Mouse (Mus musculus) heart, embryonic 14.5 days (tissue): Measurements from ENCODE around the gene Serinc3. TPM values are rescaled to one million over a fixed set of nuclear protein-coding genes. Genes with fewer than 3 reads are reported as not detected.
A peak's percentile ranks its signal among the peaks of the same experiment; 100 is the strongest.

Experiments used
- ATAC-seq: fragments of 200-750 bp; cut with Nextera tagmentation; 2 replicates; pipeline ENCODE4 v1.8.0; 2017; ENCODE audit warnings: low read depth, moderate TSS enrichment; ENCODE audit not compliant: insufficient number of reproducible peaks, insufficient read depth, low FRiP score
- H3K27ac ChIP-seq, 2 experiments: fragments of 200-500 bp in 1 of 2; fragments of 300-500 bp in 1 of 2; sonication (generic) in 1 of 2; replicated peaks in 1 of 2; 2 replicates each; pipeline ENCODE4 v1.5.1; 2012 to 2014; ENCODE audit warnings: low read depth in 2 of 2, low read length in 2 of 2, control low read depth in 1 of 2, mild to moderate bottlenecking in 1 of 2, mixed read lengths in 1 of 2; ENCODE audit not compliant: control insufficient read depth in 1 of 2, insufficient read depth in 1 of 2
- H3K27me3 ChIP-seq: fragments of 300-500 bp; sonication (generic); 2 replicates; pipeline ENCODE4 v1.6.1; 2014; ENCODE audit warnings: mild to moderate bottlenecking, low read length, control low read depth; ENCODE audit not compliant: control insufficient read depth, insufficient read depth
- H3K36me3 ChIP-seq: fragments of 300-500 bp; sonication (generic); 2 replicates; pipeline ENCODE4 v1.6.1; 2014; ENCODE audit warnings: mild to moderate bottlenecking, control low read depth, low read length, mixed read lengths; ENCODE audit not compliant: control insufficient read depth, insufficient read depth
- H3K4me1 ChIP-seq, 2 experiments: fragments of 200-500 bp in 1 of 2; fragments of 300-500 bp in 1 of 2; sonication (generic) in 1 of 2; 2 replicates each; pipeline ENCODE4 v1.6.1; 2012 to 2014; ENCODE audit warnings: low read length in 2 of 2, control low read depth in 1 of 2, mixed read lengths in 1 of 2; ENCODE audit not compliant: control insufficient read depth in 2 of 2, insufficient read depth in 2 of 2
- H3K4me2 ChIP-seq: fragments of 300-500 bp; sonication (generic); 2 replicates; pipeline ENCODE4 v1.6.1; 2014; ENCODE audit warnings: mild to moderate bottlenecking, low read length
- H3K4me3 ChIP-seq, 2 experiments: fragments of 200-500 bp in 1 of 2; fragments of 300-500 bp in 1 of 2; sonication (generic) in 1 of 2; 2 replicates each; pipeline ENCODE4 v1.5.1; 2012 to 2014; ENCODE audit warnings: low read length in 2 of 2, mild to moderate bottlenecking in 2 of 2, control low read depth in 1 of 2, low read depth in 1 of 2, moderate library complexity in 1 of 2; ENCODE audit not compliant: control insufficient read depth in 1 of 2, insufficient read depth in 1 of 2
- H3K9ac ChIP-seq: fragments of 300-500 bp; sonication (generic); 2 replicates; pipeline ENCODE4 v1.6.1; 2014; ENCODE audit warnings: mild to moderate bottlenecking, low read length
- H3K9me3 ChIP-seq: fragments of 300-500 bp; sonication (generic); 2 replicates; pipeline ENCODE4 v1.6.1; 2016; ENCODE audit warnings: low read length, control low read depth; ENCODE audit not compliant: control insufficient read depth
- WGBS: fragments of 180-500 bp; shearing (Covaris S2); extraction: QIAGEN DNeasy Blood & Tissue Kit; methylation state at CpG from one replicate; pipeline ENCODE4 v1.1.7; 2014; 5-methylcytosine and 5-hydroxymethylcytosine counted together
- polyA plus RNA-seq: library from polyadenylated mRNA; unstranded; fragments of >200 nt; fragmentation: Nextera tagmentation; extraction: Ambion mirVana; gene quantifications from 2 replicates; pipeline ENCODE4 v1.2.1, GENCODE M21; 2014

Serinc3 gene
- polyA plus RNA-seq, 1 experiment from 2014 or later: 79.0 TPM

DNA sequence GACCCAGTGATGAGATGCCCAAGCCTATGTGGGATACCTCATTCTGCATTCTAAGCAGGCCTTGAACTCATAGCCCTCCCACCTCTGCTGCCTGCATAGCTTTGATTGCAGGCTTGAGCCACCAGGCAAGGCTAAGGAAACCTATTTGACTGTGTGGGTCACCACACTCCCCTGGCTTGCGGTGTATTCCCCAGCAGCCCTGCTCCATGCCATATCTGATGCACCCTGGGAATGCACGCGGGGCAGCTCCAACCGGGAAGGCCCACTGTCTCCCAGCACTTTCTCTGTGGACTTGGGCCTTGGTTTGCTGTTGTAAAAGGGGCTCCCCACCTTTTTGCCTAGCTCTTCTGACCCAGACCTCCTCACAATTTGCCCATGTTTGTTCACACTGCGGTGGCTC is 31.7 kb downstream of the Serinc3 start:
- no peak overlapping the region for H3K9ac ChIP-seq
- H3K27ac ChIP-seq: no peak overlapping the region
- no peak for ATAC-seq
- H3K4me1 ChIP-seq: peaks cover 0 to under 1% of the 10 kb centered on the region in 2 experiments; a peak in 1 of 4 replicates
- H3K4me2 ChIP-seq: no peak overlapping the region
- no peak overlapping the region for H3K4me3 ChIP-seq
- no peaks in the 10 kb centered on the region for H3K9me3 ChIP-seq
- H3K27me3 ChIP-seq: no peaks in the 10 kb centered on the region
- WGBS: 87% methylated on average over 5 of the region's 5 CpGs
- H3K36me3 ChIP-seq: peaks cover 84% of the 10 kb centered on the region

DNA sequence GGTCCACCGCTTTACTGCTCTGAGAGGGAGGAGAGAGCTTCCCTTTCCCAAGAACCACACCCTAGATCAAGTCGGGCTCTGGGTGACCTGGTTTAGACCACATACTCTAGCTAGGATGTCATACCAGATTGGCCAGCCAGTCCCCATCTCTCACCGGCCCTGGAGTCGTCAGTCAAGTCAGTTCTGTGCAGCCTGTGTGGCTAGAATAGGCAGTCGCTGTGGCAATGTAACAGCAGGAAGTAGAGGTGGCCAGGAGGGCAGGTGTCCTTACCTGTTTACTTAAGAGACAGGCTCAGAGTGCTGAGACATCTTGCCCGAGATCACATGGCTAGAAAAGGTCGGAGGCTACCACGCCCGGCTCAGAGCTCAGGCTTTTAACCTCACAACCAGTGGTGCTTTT is 33.8 kb downstream of the Serinc3 start:
- WGBS: 80% methylated on average over 9 of the region's 9 CpGs
- peaks cover 5 to 6% of the 10 kb centered on the region in 2 experiments; a peak in 3 of 4 replicates for H3K4me1 ChIP-seq
- H3K27ac ChIP-seq: no peak overlapping the region
- ATAC-seq: no peak
- no peak overlapping the region for H3K4me3 ChIP-seq
- no peak overlapping the region for H3K4me2 ChIP-seq
- H3K9ac ChIP-seq: no peak overlapping the region
- H3K27me3 ChIP-seq: no peaks in the 10 kb centered on the region
- H3K36me3 ChIP-seq: peaks cover 74% of the 10 kb centered on the region
- H3K9me3 ChIP-seq: no peaks in the 10 kb centered on the region

DNA sequence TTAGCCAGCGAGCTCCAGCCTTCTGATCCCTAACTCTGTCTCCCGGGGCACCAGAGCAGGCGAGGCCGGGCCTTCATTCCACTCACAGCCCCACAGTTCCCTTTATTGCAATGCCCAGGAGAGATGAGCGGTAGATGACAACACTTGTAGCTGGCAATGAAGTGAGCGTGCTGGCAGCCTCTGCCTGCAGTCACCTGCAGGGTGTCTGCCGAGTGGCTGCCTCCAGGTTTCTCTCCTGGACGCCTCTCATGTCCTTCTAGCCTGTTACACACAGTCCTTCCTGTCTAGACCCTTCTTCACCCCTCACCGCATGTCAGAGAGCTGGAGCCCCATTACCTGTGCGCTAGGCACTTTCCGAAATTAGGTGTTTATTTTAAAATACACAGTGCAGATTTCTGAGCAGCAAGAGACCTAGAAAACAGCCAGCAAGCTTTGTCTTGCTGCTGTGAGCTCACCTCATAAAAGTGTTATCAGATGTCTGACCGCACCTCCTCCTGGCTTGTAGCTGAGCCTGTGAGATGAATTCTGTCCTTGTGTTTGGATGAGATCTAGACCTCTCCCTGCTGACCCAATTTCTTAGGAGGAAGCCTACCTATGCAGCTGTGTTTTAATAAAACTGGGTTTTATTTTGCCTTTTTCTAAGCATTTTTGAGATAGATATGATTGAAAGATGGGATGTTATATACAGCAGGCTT is 35.5 kb downstream of the Serinc3 start:
- Histone ChIP-seq H3K27me3 (no peaks in the 10 kb centered on the region), H3K4me3 (no peak overlapping the region), H3K4me2 (no peak overlapping the region), H3K9ac (no peak overlapping the region), H3K4me1 (peaks cover 5 to 6% of the 10 kb centered on the region in 2 experiments; a peak in 3 of 4 replicates), H3K27ac (no peak overlapping the region), H3K9me3 (no peaks in the 10 kb centered on the region), H3K36me3 (peaks cover 56% of the 10 kb centered on the region)
- 85% methylated on average over 12 of the region's 12 CpGs for WGBS
- ATAC-seq: no peak

DNA sequence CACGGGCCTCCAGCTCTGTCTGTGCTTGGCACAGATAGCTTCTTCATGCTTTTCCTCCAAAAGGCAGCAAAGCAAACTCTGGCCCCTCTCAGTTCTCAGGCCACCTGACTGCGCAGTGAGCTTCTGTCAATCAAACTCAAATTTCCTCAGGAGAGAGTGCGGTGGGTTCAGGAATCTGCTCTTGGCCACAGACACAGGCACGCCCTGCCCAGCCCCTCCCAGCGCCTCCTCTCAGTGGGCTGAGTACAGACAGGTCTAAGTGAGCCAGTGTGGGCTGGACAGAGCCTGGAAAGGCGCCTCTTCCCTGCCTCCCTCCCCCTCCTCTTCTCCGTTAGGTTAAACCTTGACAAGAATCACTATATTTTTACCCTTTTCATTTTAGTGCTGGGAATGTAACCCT is 36.9 kb downstream of the Serinc3 start:
- Histone ChIP-seq H3K9me3 (no peaks in the 10 kb centered on the region), H3K9ac (no peak overlapping the region), H3K4me2 (no peak overlapping the region), H3K27ac (no peak overlapping the region), H3K4me1 (peaks cover 6 to 8% of the 10 kb centered on the region in 2 experiments; a peak in 3 of 4 replicates), H3K4me3 (no peak overlapping the region), H3K36me3 (peaks cover 42% of the 10 kb centered on the region), H3K27me3 (no peaks in the 10 kb centered on the region)
- WGBS: 50% methylated on average over 7 of the region's 7 CpGs
- 0 out of 2 replicates have a peak, but pooled peaks have one; percentile 42 for ATAC-seq

DNA sequence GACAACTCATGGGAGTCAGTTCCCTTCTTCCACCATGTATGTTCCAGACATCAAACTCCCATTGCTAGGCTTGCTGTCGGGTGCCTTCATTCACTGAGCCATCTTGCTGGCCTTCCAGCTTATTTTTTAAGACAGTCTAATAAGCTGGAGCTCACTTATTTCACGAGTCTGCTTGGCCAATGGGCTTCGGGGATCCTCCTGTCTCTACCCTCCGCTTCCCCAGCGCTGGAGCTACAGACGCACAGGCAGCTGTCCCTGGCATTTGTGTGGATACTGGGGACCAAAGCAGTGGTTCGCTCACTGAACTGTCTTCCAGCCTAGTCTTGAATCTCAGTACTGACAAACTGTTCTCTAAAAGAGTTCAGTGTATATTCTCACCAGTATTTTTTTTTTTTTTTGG is 38.8 kb downstream of the Serinc3 start:
- H3K9ac ChIP-seq: no peak overlapping the region
- H3K4me1 ChIP-seq: peaks cover 11 to 17% of the 10 kb centered on the region in 2 experiments
- no peaks in the 10 kb centered on the region for H3K27me3 ChIP-seq
- H3K4me2 ChIP-seq: no peak overlapping the region
- no peaks in the 10 kb centered on the region for H3K9me3 ChIP-seq
- 84% methylated on average over 7 of the region's 7 CpGs for WGBS
- H3K4me3 ChIP-seq: no peak overlapping the region
- no peak for ATAC-seq
- no peak overlapping the region for H3K27ac ChIP-seq
- peaks cover 24% of the 10 kb centered on the region for H3K36me3 ChIP-seq

DNA sequence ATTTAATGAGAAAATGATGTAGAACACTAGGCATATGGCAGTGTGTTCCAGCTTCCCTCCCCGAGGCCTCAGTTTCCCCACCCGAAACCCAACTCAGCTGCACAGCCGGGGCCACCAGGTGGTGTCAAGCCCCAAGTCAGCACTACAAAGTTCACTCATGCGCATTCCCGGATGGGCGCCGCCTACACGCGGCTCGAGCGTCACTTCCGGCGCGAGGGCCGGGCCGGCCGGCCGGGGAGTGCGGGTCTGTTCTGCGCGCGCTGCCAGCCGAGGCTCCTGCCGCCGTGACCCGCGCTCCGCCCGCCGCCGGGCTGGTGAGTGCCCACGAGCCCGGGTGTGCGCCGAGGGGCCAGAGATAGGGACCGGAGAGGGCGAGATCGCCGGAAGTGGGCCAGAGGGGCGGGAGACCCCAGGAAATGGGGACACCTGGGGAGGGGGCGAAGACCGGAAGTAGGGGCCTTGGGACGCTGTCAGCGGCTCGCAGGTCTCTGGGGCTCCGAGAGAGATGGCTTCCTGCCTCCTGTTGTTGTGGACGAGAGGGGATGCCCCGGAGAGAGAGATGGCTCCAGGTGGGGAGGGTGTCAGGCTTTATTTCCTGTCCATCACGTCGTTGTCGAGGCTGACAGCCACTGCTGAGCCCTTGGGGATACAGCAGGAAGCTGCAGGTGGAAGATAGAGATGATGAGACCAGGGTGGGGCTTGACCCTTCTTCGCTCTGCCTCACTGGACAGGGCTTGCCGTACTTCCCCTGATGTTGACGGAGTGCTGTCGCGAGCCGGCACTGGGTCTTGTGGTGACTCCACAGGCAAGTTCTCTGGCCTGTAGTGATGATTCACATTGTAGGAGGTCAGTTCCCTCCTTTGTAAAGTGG is 42.6 kb downstream of the Serinc3 start, which contains the start of gene Ttpal:
TSS of gene Ttpal (plus strand) at position 214 of the 871 bp plus-strand sequence.
- Histone ChIP-seq H3K4me2 (peak within 1 kb of the TSS; percentile 95), H3K36me3 (0 out of 2 replicates have a peak, but pooled peaks cover 2% of the 10 kb centered on the region), H3K9ac (peak within 1 kb of the TSS; percentile 98), H3K9me3 (no peaks in the 10 kb centered on the region), H3K4me1 (peaks cover 5 to 12% of the 10 kb centered on the region in 2 experiments), H3K27me3 (no peaks in the 10 kb centered on the region), H3K27ac (peak within 1 kb of the TSS; percentile 84 to 85), H3K4me3 (peak within 1 kb of the TSS; percentile 92 to 99)
- peak; percentile 90 for ATAC-seq
- under 1% methylated on average over 57 of the region's 57 CpGs for WGBS

DNA sequence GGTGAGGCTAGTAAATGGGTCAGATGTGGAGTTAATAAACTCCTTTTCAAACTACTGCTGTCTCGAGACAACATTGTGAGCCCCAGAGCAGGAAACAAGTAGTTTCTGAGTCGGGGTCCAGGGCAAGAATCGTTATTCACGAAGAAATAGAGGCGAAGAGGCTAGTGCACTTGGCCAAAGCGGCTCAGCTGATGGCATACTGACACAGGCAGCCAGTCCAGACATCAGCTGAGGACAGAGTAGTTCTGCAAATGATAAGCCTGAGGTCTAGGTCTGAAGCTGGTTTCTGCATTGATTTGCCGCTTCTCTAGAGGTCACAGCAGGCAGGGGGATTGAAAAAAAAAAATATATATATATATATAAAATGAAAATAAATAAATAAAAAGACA is 43.2 kb downstream of the Serinc3 start:
- H3K4me3 ChIP-seq: peak overlapping the region; percentile 92 to 99
- no peaks in the 10 kb centered on the region for H3K27me3 ChIP-seq
- H3K4me2 ChIP-seq: peak overlapping the region; percentile 95
- ATAC-seq: no peak
- 69% methylated on average over 7 of the region's 7 CpGs for WGBS
- H3K9ac ChIP-seq: peak overlapping the region; percentile 98
- H3K27ac ChIP-seq: peak overlapping the region in 1 of 2 experiments; percentile 85; a peak in 1 of 4 replicates
- H3K36me3 ChIP-seq: no peaks in the 10 kb centered on the region
- peaks cover 5 to 12% of the 10 kb centered on the region in 2 experiments for H3K4me1 ChIP-seq
- H3K9me3 ChIP-seq: no peaks in the 10 kb centered on the region
